Mouse (Mus musculus) bone marrow, adult 2 months (tissue): ENCODE data around the gene Aatf. TPM values are rescaled to one million over a fixed set of nuclear protein-coding genes. Genes with fewer than 3 reads are reported as not detected.

Source experiments
- H3K27ac ChIP-seq: fragments of 200-500 bp; 2 replicates; pipeline ENCODE4 v1.5.1; 2012; ENCODE audit warnings: low read depth, mild to moderate bottlenecking, control low read depth, inconsistent platforms, low read length; ENCODE audit not compliant: control insufficient read depth, poor library complexity, insufficient read depth
- H3K4me1 ChIP-seq: fragments of 200-500 bp; 2 replicates; pipeline ENCODE4 v1.6.1; 2011; ENCODE audit warnings: low read length; ENCODE audit not compliant: control insufficient read depth, insufficient read depth
- H3K4me3 ChIP-seq: fragments of 200-500 bp; replicated peaks from 2 replicates; pipeline ENCODE3; 2011; ENCODE audit warnings: mild to moderate bottlenecking, low read depth, low read length, control low read depth; ENCODE audit not compliant: control insufficient read depth
- CTCF ChIP-seq: fragments of 200-500 bp; IDR thresholded peaks from 2 replicates; pipeline ENCODE4 v1.5.1; 2011; ENCODE audit warnings: low read length, control low read depth; ENCODE audit not compliant: control insufficient read depth, insufficient read depth
- POLR2A ChIP-seq: fragments of 200-500 bp; IDR thresholded peaks from 2 replicates; pipeline ENCODE4 v1.6.1; 2011; ENCODE audit warnings: low read depth, mild to moderate bottlenecking, control low read depth, low read length, borderline replicate concordance; ENCODE audit not compliant: control insufficient read depth
- WGBS: fragments of 180-500 bp; shearing (Covaris S2); methylation state at CpG from one replicate; pipeline ENCODE4 v1.1.7; 2018; 5-methylcytosine and 5-hydroxymethylcytosine counted together
- polyA plus RNA-seq: library from polyadenylated mRNA; stranded (reverse); fragments of >200 nt; gene quantifications from 2 replicates; pipeline ENCODE4 v1.2.4, GENCODE M21; 2011; ENCODE audit warnings: low replicate concordance; ENCODE audit not compliant: missing spikeins, insufficient read depth, insufficient read length

The Aatf gene
- polyA plus RNA-seq, 1 experiment = 26.2 TPM

DNA sequence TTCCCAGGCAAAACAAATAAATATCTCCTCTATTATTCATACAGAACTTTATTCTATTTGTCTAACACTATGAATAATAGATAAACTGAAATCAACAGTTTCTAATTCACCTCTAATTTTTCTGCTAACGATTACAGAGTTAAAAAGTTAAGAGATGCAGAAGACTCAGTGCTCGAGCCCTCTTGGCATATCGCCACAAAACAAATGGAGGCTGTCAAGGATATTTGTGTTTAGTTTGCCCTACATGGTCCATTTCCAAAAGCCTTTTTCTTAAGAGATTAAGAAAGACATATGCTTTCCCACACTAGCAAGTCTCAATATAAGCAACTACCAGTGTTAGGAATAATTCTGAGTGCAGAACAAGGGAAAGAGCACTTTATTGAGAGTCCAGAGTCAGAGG, 32.9 kb downstream of the Aatf start:
- no peak for TF ChIP-seq CTCF
- no peak for TF ChIP-seq POLR2A
- 85% methylated on average over 3 of the region's 3 CpGs for WGBS
- no peak overlapping the region for H3K27ac ChIP-seq

DNA sequence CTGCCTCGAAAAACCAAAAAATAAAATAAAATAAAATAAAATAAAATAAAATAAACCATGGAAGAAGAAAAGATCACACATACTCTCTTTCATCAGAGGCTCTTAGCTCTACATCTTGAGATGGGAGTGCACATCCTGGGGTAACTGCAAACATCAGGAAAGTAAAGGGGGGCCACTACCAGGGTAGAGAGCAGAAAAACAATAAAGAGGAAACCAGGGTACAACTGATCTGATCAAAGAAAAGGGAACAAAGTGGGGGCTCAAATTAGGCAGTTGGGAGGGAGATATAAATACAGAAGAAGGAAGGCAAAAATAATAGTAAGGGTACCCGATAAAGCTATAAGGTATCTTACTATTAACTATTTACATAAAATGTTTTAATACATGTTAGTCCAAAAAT, 36.7 kb downstream of the Aatf start:
- Histone ChIP-seq H3K4me3 (no peak overlapping the region), H3K4me1 (no peaks in the 10 kb centered on the region), H3K27ac (no peak overlapping the region)
- 41% methylated on average over 2 of the region's 2 CpGs for WGBS
- TF ChIP-seq POLR2A = no peak
- TF ChIP-seq CTCF = no peak

More for the DNA sequence above, 32.9 kb downstream of the Aatf start:
- no peak overlapping the region for H3K4me3 ChIP-seq
- no peaks in the 10 kb centered on the region for H3K4me1 ChIP-seq

DNA sequence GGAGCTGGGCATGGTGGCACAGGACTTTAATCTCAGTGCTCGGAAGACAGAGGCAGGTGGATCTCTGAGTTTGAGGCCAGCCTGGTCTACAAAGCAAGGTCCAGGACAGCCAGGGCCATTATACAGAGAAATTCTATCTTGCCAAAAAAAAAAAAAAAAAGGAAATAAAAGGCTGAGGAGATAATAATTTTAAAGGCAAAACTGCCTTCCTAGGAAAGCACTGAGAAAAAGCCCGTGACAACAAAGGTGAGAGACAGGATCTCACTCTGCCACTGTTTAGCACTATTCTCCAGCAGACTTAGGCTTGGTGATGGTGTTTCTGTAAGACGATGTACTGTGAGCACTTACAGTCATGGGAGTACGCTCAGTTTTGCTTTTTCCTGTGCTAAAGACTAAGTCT, 37.3 kb downstream of the Aatf start:
- Histone ChIP-seq H3K27ac (no peak overlapping the region), H3K4me3 (no peak overlapping the region), H3K4me1 (no peaks in the 10 kb centered on the region)
- 79% methylated on average over 4 of the region's 4 CpGs for WGBS
- TF ChIP-seq CTCF (no peak), POLR2A (no peak)

DNA sequence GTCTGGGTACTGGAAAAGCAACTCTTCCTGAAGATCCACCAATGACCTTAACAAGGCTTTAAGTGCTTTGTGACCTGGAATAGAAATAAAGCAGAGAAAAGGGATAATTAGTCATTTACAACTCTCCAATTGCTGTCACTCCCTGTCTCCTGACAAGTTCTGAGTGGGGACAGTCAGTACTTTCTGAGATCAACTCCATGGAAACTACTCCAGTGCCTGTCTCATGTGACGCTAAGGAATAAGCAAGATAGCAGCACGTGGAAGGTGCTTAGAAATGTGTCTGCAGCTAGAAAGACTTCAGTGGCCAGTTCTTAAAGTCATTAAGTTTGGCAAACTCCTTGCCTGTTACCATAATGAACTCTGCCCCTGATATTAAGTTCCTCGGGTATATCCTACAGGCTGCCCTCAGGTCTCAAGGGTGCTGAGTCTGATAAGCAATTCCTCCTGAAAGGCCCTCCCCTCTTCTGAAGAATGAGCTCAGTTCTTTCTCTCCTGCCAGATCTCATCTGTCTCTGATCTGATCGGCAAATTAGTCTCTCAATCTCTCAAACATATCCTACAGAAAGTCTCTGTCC, 40.1 kb downstream of the Aatf start:
- no peak overlapping the region for H3K4me3 ChIP-seq
- no peak overlapping the region for H3K27ac ChIP-seq
- WGBS = 73% methylated on average over 4 of the region's 4 CpGs
- no peaks in the 10 kb centered on the region for H3K4me1 ChIP-seq
- TF ChIP-seq CTCF (no peak), POLR2A (no peak)

DNA sequence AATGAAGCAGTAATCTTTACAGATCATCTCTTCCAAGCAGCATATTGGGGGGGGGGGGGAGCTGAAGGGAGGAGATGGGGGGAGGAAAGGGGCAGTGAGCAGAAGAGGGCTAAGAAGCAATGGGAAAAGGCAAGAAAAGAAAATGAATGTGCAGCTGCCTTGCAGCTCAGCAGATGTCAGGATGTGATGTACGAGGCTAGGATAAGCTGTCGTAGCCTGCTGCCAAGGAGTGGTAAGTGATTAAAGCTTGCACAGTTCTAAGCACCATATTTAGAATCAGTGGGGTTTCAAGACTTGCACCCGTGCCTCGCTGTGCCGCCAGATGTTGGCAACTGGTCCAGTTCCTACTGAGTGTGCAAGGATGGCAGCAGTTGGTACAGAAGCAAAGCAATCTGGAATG, 48.8 kb downstream of the Aatf start:
- TF ChIP-seq CTCF (no peak), POLR2A (no peak)
- no peaks in the 10 kb centered on the region; the same call in 1 of the 2 replicates for H3K4me1 ChIP-seq
- no peak overlapping the region for H3K27ac ChIP-seq
- 87% methylated on average over 5 of the region's 5 CpGs for WGBS
- H3K4me3 ChIP-seq = no peak overlapping the region

DNA sequence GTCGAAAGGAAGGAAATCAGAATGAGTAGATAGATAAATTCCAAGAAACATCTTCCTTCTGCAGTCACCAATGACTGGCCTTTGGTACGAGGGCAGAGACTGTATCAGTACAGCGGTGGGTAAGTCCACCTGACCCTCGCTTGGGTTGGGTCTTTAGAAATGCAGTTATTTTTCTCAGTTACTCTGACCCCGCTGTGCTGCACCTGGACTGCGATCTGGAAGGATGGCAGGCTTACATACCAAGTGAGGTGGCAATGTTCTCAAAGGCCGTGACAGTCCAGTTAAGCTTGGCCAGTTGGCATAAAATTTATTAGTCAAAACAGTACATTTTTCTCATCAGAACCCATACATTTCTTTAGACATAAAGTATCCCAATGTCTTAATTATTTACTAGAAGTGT, 59.4 kb downstream of the Aatf start:
- H3K4me1 ChIP-seq = no peaks in the 10 kb centered on the region
- TF ChIP-seq CTCF (no peak), POLR2A (no peak)
- WGBS = 90% methylated on average over 7 of the region's 7 CpGs
- no peak overlapping the region for H3K27ac ChIP-seq
- no peak overlapping the region for H3K4me3 ChIP-seq

DNA sequence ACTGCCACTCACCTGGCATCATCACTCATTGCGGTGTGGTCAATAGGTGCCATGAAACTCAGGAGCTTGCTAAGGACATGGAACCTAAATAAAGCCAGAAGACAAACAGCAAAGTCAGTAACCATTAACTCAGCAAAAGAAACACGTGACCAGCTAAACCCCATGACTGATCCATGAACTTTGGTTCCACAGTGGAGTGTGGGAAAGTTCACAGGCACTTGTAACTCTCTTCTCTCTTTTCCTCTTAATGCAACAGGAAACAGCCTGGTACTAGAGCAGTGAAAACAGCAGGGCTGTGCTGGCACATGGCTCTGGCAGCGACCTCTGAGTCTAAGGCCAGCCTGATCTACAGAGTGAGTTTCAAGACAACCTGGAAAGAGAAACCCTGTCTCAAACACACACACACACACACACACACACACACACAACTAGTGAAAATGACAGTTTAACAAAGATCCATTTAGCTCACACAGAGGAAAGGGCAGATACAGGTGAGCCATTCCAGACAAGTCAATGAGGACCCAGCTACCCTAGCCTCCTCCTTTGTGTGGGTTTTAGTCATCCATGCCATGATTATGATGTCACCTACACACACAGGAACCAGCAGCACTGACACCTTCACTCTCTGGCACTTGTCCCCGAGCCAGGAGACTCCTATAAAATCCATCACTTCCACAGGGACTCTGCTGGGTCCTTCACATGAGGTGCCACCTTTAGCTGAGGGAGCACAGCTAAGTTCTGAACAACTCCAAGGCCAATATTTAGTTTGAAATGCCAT, 70.6 kb downstream of the Aatf start:
- 82% methylated on average over 4 of the region's 4 CpGs for WGBS
- no peak overlapping the region for H3K4me3 ChIP-seq
- H3K4me1 ChIP-seq = no peaks in the 10 kb centered on the region
- TF ChIP-seq CTCF (no peak), POLR2A (no peak)
- no peak overlapping the region for H3K27ac ChIP-seq

DNA sequence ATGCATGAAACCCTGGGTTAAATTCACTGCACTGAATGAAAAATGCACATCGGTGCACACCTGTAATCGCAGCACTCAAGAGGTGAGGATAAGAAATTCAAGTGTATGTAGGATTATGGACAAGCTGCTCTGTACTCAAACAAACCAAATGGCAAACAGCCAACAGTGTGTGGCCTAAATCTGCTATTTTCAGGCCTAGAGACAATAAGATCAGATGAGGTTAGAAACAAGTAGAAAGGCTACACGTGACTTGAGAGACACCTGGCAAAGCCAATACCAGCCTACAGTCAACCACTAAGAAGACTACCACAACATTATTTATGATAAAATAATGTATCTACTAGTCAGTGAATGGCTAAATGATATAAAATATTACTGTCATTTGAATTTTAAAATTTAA, 72.9 kb downstream of the Aatf start:
- 72% methylated on average over 3 of the region's 3 CpGs for WGBS
- H3K27ac ChIP-seq = no peak overlapping the region
- H3K4me3 ChIP-seq = no peak overlapping the region
- no peak for TF ChIP-seq POLR2A
- no peak for TF ChIP-seq CTCF
- no peaks in the 10 kb centered on the region for H3K4me1 ChIP-seq
